Mouse (Mus musculus) heart, adult 2 months (tissue): ENCODE results near the gene Mttp.

Source experiments
- CTCF ChIP-seq: fragments of 200-600 bp; IDR thresholded peaks from 2 replicates; pipeline ENCODE4 v1.8.1; 2022; ENCODE audit warnings: antibody characterized with exemption, mild to moderate bottlenecking, moderate library complexity
- POLR2A ChIP-seq: fragments of 200-500 bp; IDR thresholded peaks from 2 replicates; pipeline ENCODE4 v1.6.1; 2011; ENCODE audit warnings: mild to moderate bottlenecking, low read depth, low read length, control low read depth; ENCODE audit not compliant: insufficient read depth

GRCm38 (mm10) chr3:138066348-138066856, 78.4 kb downstream of the Mttp start:
- TF ChIP-seq CTCF (no peak), POLR2A (peak; percentile 38; the same call in 1 of the 2 replicates)
